Mouse (Mus musculus) G1E (cell line): ENCODE data around the gene LTO1.

Experiments
- CTCF ChIP-seq: IDR thresholded peaks from 2 replicates; pipeline ENCODE4 v1.5.1; 2012; ENCODE audit warnings: low read depth, low read length, inconsistent platforms, mixed read lengths
- POLR2AphosphoS5 ChIP-seq: IDR thresholded peaks from 2 replicates; pipeline ENCODE4 v1.6.1; 2012; ENCODE audit warnings: low read depth, low read length, inconsistent platforms; ENCODE audit not compliant: insufficient replicate concordance
- TAL1 ChIP-seq: conservative IDR thresholded peaks from 2 replicates; pipeline ENCODE4 v1.6.1; 2012; ENCODE audit warnings: low read depth, low read length, inconsistent platforms, mixed read lengths

GRCm38 (mm10) chr7:144929931-144930330 lies 15.0 kb downstream of the LTO1 start:
- no peak for TF ChIP-seq CTCF
- no peak for TF ChIP-seq TAL1
- no peak for TF ChIP-seq POLR2AphosphoS5
